16 mouse cellular contexts compared by ENCODE assay signal in genomic region chr4:84433324-84433723, GRCm38 (mm10).
"Had no signal": no experiment of that assay in that cellular context is flagged by ENCODE, and none has a peak within 500 bp of the region (broad histone marks: within the 10 kb centered on the region; RNA-seq: fewer than 3 reads in every experiment).

No protein-coding gene starts in this region.

- H3K4me1 ChIP-seq: neural tube, embryonic 15.5 days; stomach, embryonic 15.5 days had no signal

- DNase-seq: retina, postnatal 1 day; right cerebral cortex, adult 18-20 months; right cerebral cortex, postnatal 14 days; right cerebral cortex, postnatal 25 days; right cerebral cortex, postnatal 4 days; spleen, adult 18-20 months; thymus, adult 18-20 months; thymus, adult 2 months; thymus, postnatal 14 days; thymus, postnatal 25 days; thymus, postnatal 36 days; thymus, postnatal 4 days had no signal

- H3K27me3 ChIP-seq: neural tube, embryonic 13.5 days; neural tube, embryonic 15.5 days; stomach, embryonic 15.5 days had no signal

- H3K36me3 ChIP-seq: neural tube, embryonic 13.5 days; neural tube, embryonic 15.5 days; stomach, embryonic 15.5 days had no signal

- H3K4me3 ChIP-seq: neural tube, embryonic 13.5 days; neural tube, embryonic 15.5 days; stomach, embryonic 15.5 days had no signal

- H3K9me3 ChIP-seq: neural tube, embryonic 13.5 days; neural tube, embryonic 15.5 days; stomach, embryonic 15.5 days had no signal

- H3K27ac ChIP-seq: neural tube, embryonic 13.5 days; neural tube, embryonic 15.5 days; stomach, embryonic 15.5 days; stomach, postnatal 0 days had no signal
